Comparison of ENCODE assay signal across 1 mouse cellular context in genomic region chr10:75949053-75950045, GRCm38 (mm10).
TF ChIP-seq lines count a peak whose summit lies in the region.

No protein-coding gene starts in this region.

TF ChIP-seq in CH12.LX, 34 proteins besides CTCF, POLR2A, EP300 and RAD21 (continued from another document):
- TF ChIP-seq MAX (IDR thresholded peaks at IDR 0.05; ENCODE audit: low read length) (0 out of 2 replicates have a peak, but pooled peaks have one; percentile 25), ZNF384 (IDR thresholded peaks at IDR 0.05; ENCODE audit: low read depth, low read length) (no peak), SMC3 (IDR thresholded peaks at IDR 0.05; ENCODE audit: low read depth, low read length) (peak; percentile 32; the same call in 1 of the 2 replicates), MXI1 (IDR thresholded peaks at IDR 0.05; ENCODE audit: low read depth, low read length) (peak; percentile 52; the same call in 1 of the 2 replicates), ETS1 (conservative IDR thresholded peaks at IDR 0.05; ENCODE audit: low read depth, low read length) (peak; percentile 55; the same call in 1 of the 2 replicates), IRF4 (IDR thresholded peaks at IDR 0.05; ENCODE audit: low read depth, low read length) (peak; percentile 87), USF1 (IDR thresholded peaks at IDR 0.05; ENCODE audit: low read depth, low read length) (no peak), CHD1 (IDR thresholded peaks at IDR 0.05; ENCODE audit: low read depth, low read length) (no peak), MYC (IDR thresholded peaks at IDR 0.05; ENCODE audit: low read depth, low read length) (peak; percentile 72; the same call in 1 of the 2 replicates), NELFE (IDR thresholded peaks at IDR 0.05; ENCODE audit: low read depth, low read length) (no peak), TCF12 (IDR thresholded peaks at IDR 0.05; ENCODE audit: low read depth, low read length) (peak; percentile 75), ZMIZ1 (IDR thresholded peaks at IDR 0.05; ENCODE audit: low read depth, low read length) (0 out of 2 replicates have a peak, but pooled peaks have one; percentile 15), E2F4 (IDR thresholded peaks at IDR 0.05; ENCODE audit: insufficient replicate concordance, low read depth, low read length) (no peak), RCOR1 (conservative IDR thresholded peaks at IDR 0.05; ENCODE audit: low read depth, low read length) (no peak; the same call in 1 of the 2 replicates), SIN3A (IDR thresholded peaks at IDR 0.05; ENCODE audit: low read length) (peak; percentile 62; the same call in 1 of the 2 replicates), MEF2A (IDR thresholded peaks at IDR 0.05; ENCODE audit: borderline replicate concordance, low read depth, low read length) (peak; percentile 73), MAZ (IDR thresholded peaks at IDR 0.05; ENCODE audit: low read depth, low read length) (peak; percentile 97), TBP (conservative IDR thresholded peaks at IDR 0.05; ENCODE audit: low read depth, low read length) (no peak), NRF1 (IDR thresholded peaks at IDR 0.05; ENCODE audit: low read depth, low read length) (no peak)
